Mouse (Mus musculus) forebrain, embryonic 10.5 days (tissue): ENCODE measurements around the gene Rpl22. TPM values are rescaled to one million over a fixed set of nuclear protein-coding genes. Genes with fewer than 3 reads are reported as not detected.

Experiments
- DNase-seq: peaks from one replicate; pipeline ENCODE4 v3.0.0-alpha.2; 2017; ENCODE audit warnings: low spot score; ENCODE audit errors: extremely low spot score
- H3K27ac ChIP-seq: fragments of 300-500 bp; sonication (generic); 2 replicates; pipeline ENCODE4 v1.5.1; 2016; ENCODE audit warnings: mild to moderate bottlenecking
- H3K27me3 ChIP-seq: fragments of 300-500 bp; sonication (generic); 2 replicates; pipeline ENCODE4 v1.6.1; 2016; ENCODE audit warnings: mild to moderate bottlenecking; ENCODE audit not compliant: poor library complexity, severe bottlenecking
- H3K36me3 ChIP-seq: fragments of 300-500 bp; sonication (generic); replicated peaks from 2 replicates; pipeline ENCODE4 v1.6.1; 2016; ENCODE audit warnings: mild to moderate bottlenecking, moderate library complexity
- H3K4me1 ChIP-seq: fragments of 300-500 bp; sonication (generic); 2 replicates; pipeline ENCODE4 v1.6.1; 2016
- H3K4me3 ChIP-seq: fragments of 300-500 bp; sonication (generic); 2 replicates; pipeline ENCODE4 v1.5.1; 2016; ENCODE audit warnings: mild to moderate bottlenecking, moderate library complexity
- H3K9me3 ChIP-seq: fragments of 300-500 bp; sonication (generic); 2 replicates; pipeline ENCODE4 v1.6.1; 2016; ENCODE audit warnings: mild to moderate bottlenecking, moderate library complexity
- WGBS: fragments of 180-500 bp; shearing (Covaris S2); methylation state at CpG from one replicate; pipeline ENCODE4 v1.1.7; 2016; 5-methylcytosine and 5-hydroxymethylcytosine counted together
- polyA plus RNA-seq: library from polyadenylated mRNA; unstranded; fragments of >200 nt; fragmentation: Nextera tagmentation; extraction: Ambion mirVana; gene quantifications from 2 replicates; pipeline ENCODE4 v1.2.1, GENCODE M21; 2016

Gene Rpl22
- polyA plus RNA-seq, 1 experiment from 2014 or later = 363 TPM

- H3K9me3 ChIP-seq = no peaks in the 10 kb centered on the region
- H3K27me3 ChIP-seq = no peaks in the 10 kb centered on the region
- H3K4me1 ChIP-seq = peaks cover 21% of the 10 kb centered on the region
- 2% methylated on average over 11 of the region's 11 CpGs for WGBS
- peak overlapping the region; percentile 94 for H3K27ac ChIP-seq
- peaks cover 45% of the 10 kb centered on the region for H3K36me3 ChIP-seq
- DNase-seq = no peak
- H3K4me3 ChIP-seq = peak overlapping the region; percentile 75
Measured at GRCm38 (mm10) chr4:152326543-152326942, 1.0 kb downstream of the Rpl22 start.

- Histone ChIP-seq H3K27me3 (no peaks in the 10 kb centered on the region), H3K4me3 (no peak overlapping the region), H3K4me1 (peaks cover 18% of the 10 kb centered on the region), H3K36me3 (peaks cover 67% of the 10 kb centered on the region), H3K9me3 (no peaks in the 10 kb centered on the region), H3K27ac (no peak overlapping the region)
- 82% methylated on average over 6 of the region's 6 CpGs for WGBS
- no peak for DNase-seq
Measured at GRCm38 (mm10) chr4:152328691-152329090, 3.1 kb downstream of the Rpl22 start.

- no peak overlapping the region for H3K4me3 ChIP-seq
- WGBS = 58% methylated on average over 2 of the region's 2 CpGs
- DNase-seq = peak; percentile 68
- peaks cover 83% of the 10 kb centered on the region for H3K36me3 ChIP-seq
- no peak overlapping the region for H3K27ac ChIP-seq
- H3K4me1 ChIP-seq = peaks cover 2% of the 10 kb centered on the region; the same call in 1 of the 2 replicates
- H3K27me3 ChIP-seq = peaks cover 25% of the 10 kb centered on the region
- no peaks in the 10 kb centered on the region for H3K9me3 ChIP-seq
Measured at GRCm38 (mm10) chr4:152332952-152333351, 7.4 kb downstream of the Rpl22 start.

GRCm38 (mm10) chr4:152333587-152333986, 8.0 kb downstream of the Rpl22 start:
- Histone ChIP-seq H3K4me3 (no peak overlapping the region), H3K27me3 (peaks cover 32% of the 10 kb centered on the region), H3K9me3 (no peaks in the 10 kb centered on the region), H3K36me3 (peaks cover 77% of the 10 kb centered on the region), H3K4me1 (peaks cover 5% of the 10 kb centered on the region), H3K27ac (no peak overlapping the region)
- WGBS = 97% methylated on average over 12 of the region's 12 CpGs
- no peak for DNase-seq

GRCm38 (mm10) chr4:152337772-152338171, 12.2 kb downstream of the Rpl22 start:
- no peaks in the 10 kb centered on the region for H3K9me3 ChIP-seq
- H3K36me3 ChIP-seq = peaks cover 35% of the 10 kb centered on the region
- DNase-seq = no peak
- no peak overlapping the region for H3K4me3 ChIP-seq
- H3K4me1 ChIP-seq = peaks cover 31% of the 10 kb centered on the region
- WGBS = 31% methylated on average over 6 of the region's 6 CpGs
- H3K27ac ChIP-seq = no peak overlapping the region
- peaks cover 74% of the 10 kb centered on the region for H3K27me3 ChIP-seq

GRCm38 (mm10) chr4:152338419-152339292, 13.1 kb downstream of the Rpl22 start, which contains the start of gene Chd5:
Chd5 (plus strand) TSS chr4:152338651.
- H3K4me3 ChIP-seq = peak within 1 kb of the TSS; percentile 71

GRCm38 (mm10) chr4:152339293-152339790, 13.8 kb downstream of the Rpl22 start:
- 0 out of 2 replicates have a peak overlapping the region, but pooled peaks have one; percentile 51 for H3K27ac ChIP-seq
- no peaks in the 10 kb centered on the region for H3K9me3 ChIP-seq
- peaks cover 32% of the 10 kb centered on the region for H3K4me1 ChIP-seq
- peak overlapping the region; percentile 71 for H3K4me3 ChIP-seq
- H3K27me3 ChIP-seq = peaks cover 87% of the 10 kb centered on the region
- WGBS = under 1% methylated on average over 26 of the region's 26 CpGs
- DNase-seq = no peak
- peaks cover 19% of the 10 kb centered on the region for H3K36me3 ChIP-seq

More at GRCm38 (mm10) chr4:152338419-152339292, 13.1 kb downstream of the Rpl22 start, which contains the start of gene Chd5:
- WGBS = 1% methylated on average over 116 of the region's 120 CpGs
- H3K9me3 ChIP-seq = no peaks in the 10 kb centered on the region
- no peak for DNase-seq
- H3K4me1 ChIP-seq = peaks cover 31% of the 10 kb centered on the region
- H3K27me3 ChIP-seq = peaks cover 80% of the 10 kb centered on the region
- peak within 1 kb of the TSS; percentile 51; the same call in 1 of the 2 replicates for H3K27ac ChIP-seq
- H3K36me3 ChIP-seq = peaks cover 26% of the 10 kb centered on the region

- DNase-seq = no peak
- Histone ChIP-seq H3K27me3 (peaks cover 87% of the 10 kb centered on the region), H3K4me3 (no peak overlapping the region), H3K4me1 (peaks cover 40% of the 10 kb centered on the region), H3K27ac (no peak overlapping the region), H3K9me3 (no peaks in the 10 kb centered on the region), H3K36me3 (peaks cover 5% of the 10 kb centered on the region)
- WGBS = 35% methylated on average over 15 of the region's 15 CpGs
Measured at GRCm38 (mm10) chr4:152340584-152341284, 15.2 kb downstream of the Rpl22 start.

GRCm38 (mm10) chr4:152343296-152343695, 17.8 kb downstream of the Rpl22 start:
- 13% methylated on average over 5 of the region's 5 CpGs for WGBS
- Histone ChIP-seq H3K27me3 (peaks cover 79% of the 10 kb centered on the region), H3K9me3 (no peaks in the 10 kb centered on the region), H3K36me3 (no peaks in the 10 kb centered on the region), H3K27ac (no peak overlapping the region), H3K4me3 (no peak overlapping the region), H3K4me1 (peaks cover 38% of the 10 kb centered on the region)
- DNase-seq = peak; percentile 55

GRCm38 (mm10) chr4:152344651-152345050, 19.1 kb downstream of the Rpl22 start:
- H3K27me3 ChIP-seq = peaks cover 79% of the 10 kb centered on the region
- H3K36me3 ChIP-seq = no peaks in the 10 kb centered on the region
- DNase-seq = no peak
- no peak overlapping the region for H3K27ac ChIP-seq
- 65% methylated on average over 7 of the region's 7 CpGs for WGBS
- no peaks in the 10 kb centered on the region for H3K9me3 ChIP-seq
- no peak overlapping the region for H3K4me3 ChIP-seq
- peaks cover 32% of the 10 kb centered on the region for H3K4me1 ChIP-seq

- Histone ChIP-seq H3K27ac (no peak overlapping the region), H3K36me3 (no peaks in the 10 kb centered on the region), H3K27me3 (peaks cover 79% of the 10 kb centered on the region), H3K4me1 (peaks cover 32% of the 10 kb centered on the region), H3K9me3 (no peaks in the 10 kb centered on the region), H3K4me3 (no peak overlapping the region)
- no peak for DNase-seq
- WGBS = 60% methylated on average over 7 of the region's 7 CpGs
Measured at GRCm38 (mm10) chr4:152345120-152345889, 19.8 kb downstream of the Rpl22 start.

GRCm38 (mm10) chr4:152349837-152350381, 24.4 kb downstream of the Rpl22 start:
- H3K9me3 ChIP-seq = no peaks in the 10 kb centered on the region
- H3K27me3 ChIP-seq = peaks cover 66% of the 10 kb centered on the region
- 0 out of 2 replicates have a peak overlapping the region, but pooled peaks have one; percentile 15 for H3K27ac ChIP-seq
- H3K4me1 ChIP-seq = peaks cover 33% of the 10 kb centered on the region
- H3K36me3 ChIP-seq = no peaks in the 10 kb centered on the region
- no peak overlapping the region for H3K4me3 ChIP-seq
- 24% methylated on average over 16 of the region's 17 CpGs for WGBS
- no peak for DNase-seq
